Mouse (Mus musculus) urinary bladder, postnatal 14 days (tissue): ENCODE measurements around the gene Rab11fip3.

Source experiments
- DNase-seq: peaks from one replicate; pipeline ENCODE4 v3.0.0; 2021; ENCODE audit warnings: low spot score

The Rab11fip3 gene

GRCm38 (mm10) chr17:26087059-26087564 is 17.8 kb upstream of the Rab11fip3 start:
- DNase-seq: no peak

- DNase-seq: no peak
Measured at GRCm38 (mm10) chr17:26080867-26081266, 11.5 kb upstream of the Rab11fip3 start.

- no peak for DNase-seq
Measured at GRCm38 (mm10) chr17:26078851-26079250, 9.5 kb upstream of the Rab11fip3 start.

GRCm38 (mm10) chr17:26075246-26075645 is 5.9 kb upstream of the Rab11fip3 start:
- no peak for DNase-seq

GRCm38 (mm10) chr17:26070136-26070535 is 781 bp upstream of the Rab11fip3 start:
- no peak for DNase-seq

- no peak for DNase-seq
Measured at GRCm38 (mm10) chr17:26068024-26068830, 1.1 kb downstream of the Rab11fip3 start.

- no peak for DNase-seq
Measured at GRCm38 (mm10) chr17:26066488-26067020, 2.8 kb downstream of the Rab11fip3 start.

- no peak for DNase-seq
Measured at GRCm38 (mm10) chr17:26064916-26065315, 4.4 kb downstream of the Rab11fip3 start.

GRCm38 (mm10) chr17:26057787-26058567 is 11.4 kb downstream of the Rab11fip3 start:
- DNase-seq: no peak

GRCm38 (mm10) chr17:26057278-26057677 is 12.1 kb downstream of the Rab11fip3 start:
- DNase-seq: no peak

- no peak for DNase-seq
Measured at GRCm38 (mm10) chr17:26055164-26055563, 14.2 kb downstream of the Rab11fip3 start.

- DNase-seq: no peak
Measured at GRCm38 (mm10) chr17:26054133-26054845, 15.1 kb downstream of the Rab11fip3 start.

- DNase-seq: no peak
Measured at GRCm38 (mm10) chr17:26052706-26053105, 16.6 kb downstream of the Rab11fip3 start.

GRCm38 (mm10) chr17:26052074-26052473 is 17.3 kb downstream of the Rab11fip3 start:
- no peak for DNase-seq

GRCm38 (mm10) chr17:26048118-26048517 is 21.2 kb downstream of the Rab11fip3 start:
- no peak for DNase-seq

GRCm38 (mm10) chr17:26046253-26046997 is 22.9 kb downstream of the Rab11fip3 start:
- DNase-seq: no peak

- no peak for DNase-seq
Measured at GRCm38 (mm10) chr17:26045285-26045684, 24.1 kb downstream of the Rab11fip3 start.

- DNase-seq: peak; percentile 72
Measured at GRCm38 (mm10) chr17:26043249-26043636, 26.1 kb downstream of the Rab11fip3 start.

GRCm38 (mm10) chr17:26042599-26043248 is 26.6 kb downstream of the Rab11fip3 start:
- DNase-seq: no peak

GRCm38 (mm10) chr17:26041111-26041802 is 28.1 kb downstream of the Rab11fip3 start:
- DNase-seq: peak; percentile 60
